Mouse (Mus musculus): ENCODE data around the gene Sptbn2.
A peak's percentile ranks its signal among the peaks of the same experiment; 100 is the strongest.

Gene Sptbn2

DNA sequence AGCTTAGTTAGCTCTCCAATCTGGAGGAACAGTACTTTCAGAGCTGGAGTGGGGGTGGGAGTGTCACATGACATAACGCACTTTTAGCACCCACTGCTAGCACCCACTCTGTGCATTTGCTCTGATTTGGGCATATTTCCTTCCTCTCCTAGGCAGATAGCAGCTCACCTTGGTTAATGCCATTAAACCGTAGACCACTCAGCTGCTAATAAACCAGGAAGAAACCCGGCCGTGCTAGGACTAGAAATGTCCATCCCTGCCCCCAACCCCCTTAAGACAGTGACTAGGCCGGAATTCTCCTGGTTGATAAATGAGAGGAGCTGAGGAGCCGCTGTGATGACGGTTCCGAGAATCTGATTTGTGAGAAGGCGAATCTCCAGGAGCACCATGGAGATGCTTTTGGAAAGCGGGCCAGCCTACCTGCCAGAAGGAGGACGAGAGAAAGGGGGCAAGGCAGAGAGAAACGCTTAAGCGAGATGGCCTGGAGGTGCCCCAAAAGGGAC, at the start of gene Sptbn2:
Gene Sptbn2, plus strand, starts transcription at position 70 of the 503 bp plus-strand sequence.
- no peak for DNase-seq (ENCODE audit: low spot score in 2 of 2)

- DNase-seq (ENCODE audit: low spot score in 2 of 2) = no peak
These were observed 44.2 kb upstream of the Sptbn2 start for GRCm38 (mm10) chr19:4666815-4667214.

GRCm38 (mm10) chr19:4670776-4671175, 40.2 kb upstream of the Sptbn2 start:
- no peak for DNase-seq (ENCODE audit: low spot score in 2 of 2)

GRCm38 (mm10) chr19:4672401-4672800, 38.6 kb upstream of the Sptbn2 start:
- DNase-seq (ENCODE audit: low spot score in 2 of 2) = no peak

DNA sequence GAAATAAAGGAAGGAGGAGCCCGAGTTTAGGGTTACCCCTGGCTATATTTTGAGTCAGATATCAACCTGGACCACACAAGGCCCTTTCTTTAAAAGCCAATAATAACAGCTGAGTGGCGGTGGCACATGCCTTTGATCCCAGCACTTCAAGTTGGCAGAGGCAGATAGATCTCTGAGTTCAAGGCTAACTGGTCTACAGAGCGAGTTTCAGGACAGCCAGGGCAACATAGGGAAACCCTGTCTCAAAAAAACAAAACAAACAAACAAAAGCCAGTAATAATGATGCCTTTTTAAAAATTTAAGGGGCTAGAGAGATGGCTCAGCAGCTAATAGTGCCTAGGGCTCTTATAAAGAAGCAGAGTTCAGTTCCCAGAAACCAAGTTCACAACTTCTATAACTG, 16.6 kb upstream of the Sptbn2 start:
- DNase-seq (ENCODE audit: low spot score in 2 of 2) = no peak

DNA sequence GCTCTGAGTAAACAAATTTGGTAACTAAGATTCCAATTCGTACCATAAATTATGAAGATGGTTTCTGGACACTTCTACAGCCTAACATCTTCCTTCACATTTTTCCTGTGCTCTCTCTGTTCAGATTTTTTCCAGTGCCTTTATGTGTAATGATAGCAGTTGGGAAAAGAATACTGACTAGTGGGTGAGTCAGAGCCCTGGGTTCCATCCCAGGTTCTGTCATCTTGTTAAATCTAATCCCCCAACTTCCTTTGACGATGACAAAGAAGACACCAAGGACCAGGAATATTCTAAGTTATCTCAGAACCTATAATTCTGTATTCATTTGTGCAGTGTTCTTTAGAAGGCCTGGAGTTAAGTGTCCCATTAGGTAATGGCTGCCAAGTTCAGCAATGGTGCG, 13.8 kb upstream of the Sptbn2 start:
- no peak for DNase-seq (ENCODE audit: low spot score in 2 of 2)

DNA sequence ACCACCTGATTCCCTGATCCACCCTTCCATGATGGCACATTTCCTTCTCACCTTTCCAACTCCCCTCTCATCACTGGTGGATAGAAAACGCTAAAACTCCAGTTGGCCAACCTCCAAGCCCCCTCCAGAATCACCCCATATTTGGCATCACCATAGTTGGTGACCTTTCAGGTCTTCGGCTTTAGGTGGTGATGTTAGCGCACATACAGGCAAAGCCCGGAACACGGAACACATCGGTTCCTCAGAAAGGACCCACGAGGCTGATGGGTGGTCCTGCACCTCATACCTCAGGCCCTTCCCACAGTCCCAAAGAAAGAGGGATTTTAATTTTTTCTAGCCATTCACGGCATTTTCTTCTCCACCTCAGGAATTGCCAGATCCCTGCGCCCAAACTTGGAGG, 13.2 kb upstream of the Sptbn2 start:
- DNase-seq (ENCODE audit: low spot score in 2 of 2) = no peak

DNA sequence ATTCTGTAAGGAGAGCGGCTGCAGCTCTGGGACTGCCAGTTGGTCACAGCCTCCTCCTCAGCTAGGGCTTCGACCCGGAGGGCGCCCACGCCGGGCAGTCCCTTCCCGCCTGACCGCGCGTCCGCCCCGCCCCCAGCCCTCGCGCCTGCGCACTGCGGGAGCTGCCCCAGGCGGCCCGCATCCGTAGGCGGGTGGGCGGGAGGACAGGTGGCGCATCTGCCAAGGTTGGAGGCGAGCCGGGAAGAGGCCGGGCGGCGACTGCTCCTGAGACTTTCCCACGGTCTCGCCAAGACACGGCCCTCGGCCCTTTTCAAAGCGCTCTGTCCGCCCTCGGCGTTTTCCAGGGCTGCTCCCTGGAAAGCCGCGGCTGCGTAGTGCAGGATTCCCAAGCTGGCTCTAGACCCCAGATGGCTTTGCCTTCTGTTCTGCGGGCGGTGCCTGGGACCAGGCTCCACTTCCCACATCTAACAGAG, 12.7 kb upstream of the Sptbn2 start, which contains the start of gene Gm960:
Gene Gm960, minus strand, starts transcription at position 464 of the 473 bp plus-strand sequence.
- peak; percentile 15 to 23 for DNase-seq (ENCODE audit: low spot score in 2 of 2)

DNA sequence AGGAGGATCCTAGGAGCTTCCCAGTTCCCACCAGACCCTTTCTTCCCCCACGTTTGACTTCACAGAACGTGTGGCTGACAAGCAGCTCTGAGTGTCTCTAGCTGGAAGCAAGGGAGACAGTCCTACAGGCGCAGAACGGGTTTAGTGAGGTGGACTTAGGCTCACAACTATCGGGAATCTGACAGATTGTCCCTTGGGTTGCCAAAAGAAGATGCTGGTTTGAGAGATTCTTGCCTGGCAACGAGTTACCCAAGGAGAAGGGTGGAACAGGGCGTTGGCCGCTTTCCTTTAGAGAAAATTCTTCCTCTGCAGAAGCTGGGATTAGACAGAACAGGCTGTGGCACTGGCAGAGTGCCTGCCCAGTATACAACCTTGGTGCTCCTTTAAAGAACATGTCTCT, 12.1 kb upstream of the Sptbn2 start:
- DNase-seq (ENCODE audit: low spot score in 2 of 2) = no peak

DNA sequence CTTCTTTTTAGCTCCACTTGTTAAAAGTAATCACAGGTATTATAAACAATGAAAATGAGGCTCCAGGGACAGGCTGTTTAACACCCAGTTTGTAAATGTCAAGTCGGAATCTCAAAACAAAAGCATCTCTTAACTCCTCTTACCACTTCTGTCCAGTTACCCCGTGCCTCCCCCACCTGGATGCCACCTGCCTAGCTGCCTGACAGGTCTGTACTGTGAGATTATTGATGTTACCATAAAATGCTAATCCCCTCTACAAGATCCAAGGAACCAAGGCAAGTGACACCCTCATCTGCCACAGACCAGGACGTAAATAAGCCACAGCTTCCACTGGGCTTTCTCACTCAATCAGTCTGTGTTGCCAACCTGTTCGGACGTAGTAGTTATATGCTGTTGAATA, 11.1 kb upstream of the Sptbn2 start:
- no peak for DNase-seq (ENCODE audit: low spot score in 2 of 2)

DNA sequence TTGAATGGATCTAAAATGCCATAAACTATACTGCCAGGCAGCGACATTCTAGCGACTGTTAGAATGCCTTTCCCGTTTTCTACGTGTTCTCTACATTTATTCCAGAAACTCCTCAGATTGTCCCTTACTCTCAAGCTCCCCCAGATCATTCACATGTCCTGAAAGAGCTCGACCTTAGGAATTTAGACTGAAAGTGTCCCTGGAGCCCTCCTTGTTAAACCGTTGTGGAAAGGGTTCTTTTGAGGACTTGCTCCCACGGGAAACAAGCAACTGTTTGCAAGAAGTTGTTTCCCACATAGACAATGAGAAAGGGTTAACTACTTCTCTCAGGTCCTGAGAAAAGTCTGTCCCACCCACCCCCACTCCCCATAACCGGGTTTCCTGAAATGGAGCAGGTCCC, 10.3 kb upstream of the Sptbn2 start:
- no peak for DNase-seq (ENCODE audit: low spot score in 2 of 2)

DNA sequence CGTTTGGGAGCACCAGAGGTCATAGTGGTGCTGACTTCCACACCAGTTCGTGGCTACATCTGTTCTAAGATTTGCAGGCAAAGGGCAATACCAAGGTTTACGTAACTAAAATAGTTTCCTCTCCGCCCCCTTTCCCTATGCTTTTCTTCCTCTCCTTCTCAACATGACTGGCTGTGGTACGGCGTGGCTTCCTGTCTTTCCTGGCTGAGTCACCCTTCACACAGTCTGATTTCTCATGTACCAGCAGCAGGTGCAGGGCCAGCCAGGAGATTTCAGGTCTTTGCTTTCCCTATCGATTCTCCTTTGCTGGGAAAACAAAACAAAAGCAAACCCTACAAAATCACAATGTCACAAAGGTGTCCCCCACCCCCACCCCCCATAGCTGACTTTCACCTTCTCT, 9.7 kb upstream of the Sptbn2 start:
- no peak for DNase-seq (ENCODE audit: low spot score in 2 of 2)

- DNase-seq (ENCODE audit: low spot score in 2 of 2) = no peak
These were observed 2.2 kb upstream of the Sptbn2 start for GRCm38 (mm10) chr19:4708765-4709164.

DNA sequence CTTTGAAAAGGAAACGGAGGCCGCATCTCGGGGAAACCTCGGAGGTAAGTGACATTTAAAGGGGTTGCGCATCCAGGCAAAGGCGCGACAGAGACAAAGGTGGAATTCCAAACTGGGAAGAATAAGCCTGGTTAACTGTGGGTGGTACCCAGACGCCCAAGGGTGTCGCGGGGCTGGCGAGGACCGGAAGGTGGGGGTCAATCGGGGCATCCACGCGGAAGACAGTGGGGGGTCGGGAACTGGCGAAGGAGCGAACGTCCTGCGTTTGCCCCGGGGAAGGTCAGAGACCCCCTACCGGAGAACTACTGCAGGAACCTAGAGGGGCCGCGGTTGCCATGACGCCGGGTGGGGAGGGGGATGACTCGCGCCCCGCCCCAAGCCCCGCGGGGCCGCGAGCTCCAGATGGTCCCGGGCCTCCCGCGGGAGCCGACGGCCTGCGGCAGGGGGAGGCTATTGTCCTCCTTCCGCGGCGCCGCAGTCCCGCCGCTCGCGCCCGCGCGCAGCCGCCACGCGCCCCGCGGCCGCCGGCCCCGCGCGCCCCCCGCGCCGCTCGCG, 711 bp downstream of the Sptbn2 start:
- DNase-seq (ENCODE audit: low spot score in 2 of 2) = no peak

DNA sequence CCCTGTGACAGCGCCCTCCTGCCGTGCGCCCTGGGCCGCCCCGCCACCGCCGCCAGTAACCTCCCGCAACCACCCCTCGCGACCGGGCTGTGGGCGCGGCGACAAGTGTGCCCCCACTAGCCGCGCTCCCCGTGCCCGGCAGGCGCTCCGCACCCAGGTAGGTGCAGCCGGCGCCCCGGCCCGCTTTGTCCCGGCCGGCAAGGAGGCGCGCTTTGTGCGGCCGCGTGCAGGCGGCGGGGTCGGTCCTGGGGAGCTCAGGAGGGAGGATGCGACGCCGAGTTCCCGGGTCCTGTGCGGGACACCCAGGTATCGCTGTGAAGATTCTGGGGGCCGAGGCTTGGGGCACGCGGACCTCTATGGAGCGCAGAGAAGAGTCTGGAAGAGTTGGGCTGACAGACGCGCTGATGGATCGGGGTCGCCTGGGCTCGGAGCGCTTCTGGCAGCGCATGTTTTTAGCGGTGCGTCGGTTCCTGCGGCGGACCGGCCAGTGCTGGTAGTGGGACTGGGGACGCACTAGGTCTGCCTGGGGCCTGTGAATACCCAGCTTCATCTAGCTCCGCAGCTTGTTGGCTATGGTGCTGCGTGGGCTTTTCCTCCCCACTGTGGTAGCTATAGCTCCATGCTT, 1.3 kb downstream of the Sptbn2 start:
- DNase-seq (ENCODE audit: low spot score in 2 of 2) = no peak

DNA sequence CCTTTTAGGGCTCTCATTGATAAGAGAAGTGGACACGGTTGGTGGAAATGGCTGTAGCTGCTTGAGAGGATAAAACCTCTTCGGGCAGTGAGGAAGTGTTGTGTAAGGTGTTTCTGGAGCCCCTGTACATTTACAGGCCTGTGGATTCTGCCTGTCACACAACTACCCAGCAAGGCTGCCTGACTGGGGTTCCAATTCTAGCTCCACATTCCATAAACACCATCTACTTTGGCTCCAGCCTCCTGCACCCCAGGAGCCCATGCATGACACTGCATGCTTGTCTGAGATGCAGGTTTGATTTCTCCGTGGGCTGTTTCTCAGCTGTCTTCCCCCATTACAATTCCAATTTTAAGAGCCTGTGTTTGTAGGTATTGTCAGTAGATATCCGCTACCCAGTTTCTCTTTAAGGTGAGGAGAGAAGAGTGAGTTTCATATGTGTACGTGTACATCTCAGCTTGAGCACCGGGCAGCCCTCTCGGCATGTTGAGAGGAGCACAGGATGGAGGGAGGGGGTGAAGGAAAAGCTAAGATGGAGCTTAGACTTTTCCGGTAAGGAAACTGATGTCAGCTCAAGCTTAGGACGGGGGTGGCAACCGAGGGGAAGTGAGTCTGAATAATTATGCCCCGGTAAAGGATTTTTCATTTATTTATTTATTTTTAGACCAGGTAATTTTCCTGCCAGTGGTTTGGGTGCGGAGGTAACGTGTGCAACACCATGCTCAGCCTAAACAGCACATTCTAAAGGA, 2.0 kb downstream of the Sptbn2 start:
- DNase-seq (ENCODE audit: low spot score in 2 of 2) = no peak

- DNase-seq (ENCODE audit: low spot score in 2 of 2) = no peak
These were observed 2.9 kb downstream of the Sptbn2 start for GRCm38 (mm10) chr19:4713886-4714285.

DNA sequence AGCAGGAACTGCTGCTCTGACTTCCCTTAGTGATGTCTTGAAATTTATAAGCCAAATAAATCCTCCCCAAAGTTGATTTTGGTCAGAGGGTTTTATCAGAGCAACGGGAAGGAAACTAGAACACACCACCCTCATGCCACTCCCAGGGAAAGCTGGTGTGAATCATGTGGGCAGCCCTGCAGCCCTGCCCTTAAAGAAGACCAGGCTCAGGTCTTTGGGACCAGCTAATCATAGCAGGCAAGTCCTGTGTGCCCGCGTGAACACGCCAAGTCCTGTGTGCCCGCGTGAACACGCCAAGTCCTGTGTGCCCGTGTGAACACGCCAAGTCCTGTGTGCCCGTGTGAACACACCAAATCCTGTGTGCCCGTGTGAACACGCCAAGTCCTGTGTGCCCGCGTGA, 5.8 kb downstream of the Sptbn2 start:
- no peak for DNase-seq (ENCODE audit: low spot score in 2 of 2)

DNA sequence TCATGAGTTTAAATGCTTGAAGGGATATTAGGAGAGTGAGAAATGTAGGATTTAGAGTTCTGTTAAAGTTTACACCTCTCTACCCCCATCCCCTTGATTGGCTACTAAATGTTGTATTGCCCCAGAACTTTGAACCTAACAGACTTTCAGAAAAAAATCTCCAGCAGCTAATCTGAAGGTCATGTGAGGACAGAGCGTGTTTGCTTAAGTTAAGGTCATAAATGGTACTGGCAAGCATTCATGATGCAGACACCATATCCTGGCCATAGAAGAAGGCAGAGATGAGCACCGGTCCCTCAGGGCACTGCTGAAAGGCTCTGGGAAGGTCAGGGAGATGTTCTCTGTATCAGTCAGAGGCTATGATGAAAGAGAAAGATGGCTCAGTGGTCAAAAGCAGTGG, 6.3 kb downstream of the Sptbn2 start:
- no peak for DNase-seq (ENCODE audit: low spot score in 2 of 2)

DNA sequence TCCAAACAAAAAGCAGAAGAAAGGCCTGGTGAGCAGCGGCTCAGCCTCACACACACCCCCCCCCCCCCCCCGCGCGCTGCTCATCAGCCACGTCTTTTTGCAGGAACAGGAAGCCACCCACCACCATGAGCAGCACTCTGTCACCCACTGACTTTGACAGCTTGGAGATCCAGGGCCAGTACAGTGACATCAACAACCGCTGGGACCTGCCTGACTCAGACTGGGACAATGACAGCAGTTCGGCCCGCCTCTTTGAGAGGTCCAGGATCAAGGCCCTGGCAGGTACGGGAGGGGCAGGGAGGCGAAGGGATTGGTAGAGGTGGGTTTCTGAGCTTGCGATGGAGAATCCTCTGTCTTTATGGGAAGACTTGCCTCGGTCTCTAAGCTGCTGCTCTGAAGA, 7.7 kb downstream of the Sptbn2 start:
- no peak for DNase-seq (ENCODE audit: low spot score in 2 of 2)

DNA sequence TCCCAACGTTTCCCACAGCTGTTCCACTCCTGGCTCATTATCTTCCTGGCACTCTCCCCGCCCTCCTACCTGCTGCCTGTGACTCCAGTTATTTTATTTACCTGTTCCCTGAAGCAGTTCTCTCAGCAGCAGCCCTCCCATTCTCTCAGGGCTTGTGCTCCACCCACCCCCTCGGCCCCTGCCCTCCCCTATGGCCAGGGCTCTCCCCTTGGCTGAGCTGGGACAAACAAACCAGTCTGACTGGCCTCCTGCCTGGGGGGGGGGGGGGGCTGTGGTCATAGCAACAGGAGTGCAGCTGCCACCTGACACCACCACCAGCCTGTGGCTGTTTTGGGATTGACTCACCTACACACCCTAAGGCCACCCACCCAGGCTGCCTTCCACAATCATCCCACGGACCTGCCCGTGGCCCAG, 8.4 kb downstream of the Sptbn2 start:
- DNase-seq (ENCODE audit: low spot score in 2 of 2) = no peak

- no peak for DNase-seq (ENCODE audit: low spot score in 2 of 2)
These were observed 9.1 kb downstream of the Sptbn2 start for GRCm38 (mm10) chr19:4720112-4720511.

- no peak for DNase-seq (ENCODE audit: low spot score in 2 of 2)
These were observed 9.8 kb downstream of the Sptbn2 start for GRCm38 (mm10) chr19:4720671-4721244.
